Mouse (Mus musculus): ENCODE results near the gene Ube2o. TPM values are rescaled to one million over a fixed set of nuclear protein-coding genes. Genes with fewer than 3 reads are reported as not detected.
A peak's percentile ranks its signal among the peaks of the same experiment; 100 is the strongest.

The Ube2o gene
- polyA plus RNA-seq, 1 experiment from 2014 or later, result 8.8 TPM

- WGBS, result under 1% methylated on average over 30 of the region's 30 CpGs
- Histone ChIP-seq H3K4me1 (replicated peaks) (peaks cover 34% of the 10 kb centered on the region), H3K9me3 (no peaks in the 10 kb centered on the region), H3K9ac (peak overlapping the region; percentile 49), H3K4me2 (replicated peaks) (peak overlapping the region; percentile 95), H3K36me3 (no peaks in the 10 kb centered on the region), H3K27ac (no peak overlapping the region), H3K27me3 (replicated peaks) (peaks cover 35% of the 10 kb centered on the region), H3K4me3 (replicated peaks) (peak overlapping the region; percentile 51)
- peak; percentile 19; the same call in 1 of the 2 replicates for ATAC-seq
Measured at GRCm38 (mm10) chr11:116532262-116532809, 48.9 kb downstream of the Ube2o start.

DNA sequence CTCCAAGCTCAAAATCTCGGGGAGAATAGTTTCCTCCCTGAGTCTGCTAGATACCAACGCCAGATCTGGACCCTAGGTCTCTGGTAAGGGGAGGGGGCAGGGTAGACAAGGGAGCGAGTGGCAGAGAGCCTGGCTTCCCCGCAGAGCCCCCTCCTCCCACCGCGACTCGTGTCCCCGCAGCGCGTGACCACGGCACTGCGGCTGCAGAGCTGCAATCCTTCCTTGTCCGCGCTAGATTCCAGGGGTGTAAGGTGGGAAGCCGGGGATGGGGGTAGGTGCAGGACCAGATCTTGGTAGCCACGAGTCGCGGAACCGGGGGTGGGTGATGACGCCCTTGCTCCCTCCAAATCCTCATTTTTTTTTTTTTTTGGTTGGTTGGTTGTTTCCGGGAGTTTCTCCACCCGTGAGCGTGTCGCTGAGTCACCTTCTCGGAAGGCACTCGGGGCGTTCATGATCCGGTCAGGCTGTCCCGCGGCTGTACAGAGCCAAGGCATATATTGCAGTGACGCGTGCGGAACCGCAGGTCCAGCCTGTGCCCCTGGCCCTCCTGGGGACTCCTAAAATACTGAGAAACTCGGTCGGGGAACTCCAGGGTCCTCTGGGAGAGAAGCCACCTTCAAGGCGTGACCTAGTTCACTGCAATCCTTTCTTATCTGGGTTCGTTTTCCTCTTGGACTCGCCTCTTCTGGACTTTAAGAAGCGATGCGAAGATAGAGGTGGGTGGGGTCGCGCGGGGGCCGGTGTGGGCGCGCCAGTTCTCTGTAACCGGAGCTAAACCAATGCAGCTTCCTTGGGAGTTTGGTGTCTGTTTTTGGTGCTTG is 49.7 kb downstream of the Ube2o start:
- Histone ChIP-seq H3K36me3 (no peaks in the 10 kb centered on the region), H3K9ac (peak overlapping the region; percentile 49; the same call in 1 of the 2 replicates), H3K4me2 (replicated peaks) (peak overlapping the region; percentile 95), H3K4me3 (replicated peaks) (peak overlapping the region; percentile 51), H3K27ac (no peak overlapping the region), H3K9me3 (no peaks in the 10 kb centered on the region), H3K27me3 (replicated peaks) (peaks cover 35% of the 10 kb centered on the region), H3K4me1 (replicated peaks) (peaks cover 34% of the 10 kb centered on the region)
- WGBS, result 2% methylated on average over 48 of the region's 48 CpGs
- ATAC-seq, result no peak

DNA sequence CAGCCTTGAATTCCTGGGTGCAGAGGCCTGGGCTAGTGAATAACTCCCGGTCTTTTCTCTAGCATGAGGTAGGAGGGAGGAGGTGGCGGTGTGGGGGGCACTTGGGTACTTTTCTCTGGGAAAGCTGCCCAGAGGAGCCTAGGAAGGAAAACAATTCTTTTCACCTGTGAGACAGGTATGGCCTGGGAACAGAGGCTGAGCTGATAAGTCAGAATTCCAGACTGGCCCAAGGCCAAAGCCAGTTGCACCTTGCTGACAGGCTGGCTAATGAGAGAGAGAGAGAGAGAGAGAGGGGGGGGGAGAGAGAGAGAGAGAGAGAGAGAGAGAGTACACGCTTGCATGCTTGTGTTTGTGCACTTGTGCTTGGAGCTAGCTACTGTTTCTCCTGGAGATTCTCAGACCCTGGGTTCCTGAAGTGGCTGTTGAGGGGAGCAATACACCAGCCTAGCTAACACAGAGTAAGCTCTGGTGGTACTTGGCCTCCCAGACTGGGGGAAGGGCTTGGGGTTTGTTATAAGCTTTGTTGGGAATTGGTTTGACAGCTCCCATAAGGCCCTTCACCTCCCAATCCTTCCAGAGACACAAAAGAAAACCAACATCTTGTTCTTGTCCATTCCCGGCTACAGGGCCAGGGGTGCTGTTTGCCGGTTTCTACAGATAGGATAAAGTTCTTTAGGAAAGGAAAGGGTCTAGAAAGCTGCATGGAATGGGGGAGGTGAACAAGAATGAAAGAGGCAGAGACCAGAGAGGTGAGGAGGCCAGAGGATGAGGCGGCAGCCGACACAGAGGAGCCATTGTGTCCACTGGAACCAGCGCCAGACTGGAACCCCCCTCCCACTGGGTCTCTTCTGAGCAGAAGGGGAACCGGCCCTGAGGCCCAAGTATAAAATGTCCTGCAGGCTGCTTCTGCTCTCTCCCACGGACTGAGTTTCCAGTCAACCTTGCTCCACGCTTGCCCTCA is 50.8 kb downstream of the Ube2o start, which contains the start of gene Sphk1:
Gene Sphk1, plus strand, starts transcription at position 739 of the 961 bp plus-strand sequence.
- peak within 1 kb of the TSS; percentile 49; the same call in 1 of the 2 replicates for H3K9ac ChIP-seq
- peaks cover 34% of the 10 kb centered on the region for H3K4me1 ChIP-seq (replicated peaks)
- no peaks in the 10 kb centered on the region for H3K9me3 ChIP-seq
- 0 out of 2 replicates have a peak within 1 kb of the TSS, but pooled peaks have one; percentile 17 for H3K27ac ChIP-seq
- H3K27me3 ChIP-seq (replicated peaks), result peaks cover 35% of the 10 kb centered on the region
- H3K4me3 ChIP-seq (replicated peaks), result peak within 1 kb of the TSS; percentile 51
- H3K36me3 ChIP-seq, result no peaks in the 10 kb centered on the region
- H3K4me2 ChIP-seq (replicated peaks), result peak within 1 kb of the TSS; percentile 95
- no peak for ATAC-seq
- 46% methylated on average over 11 of the region's 11 CpGs for WGBS

DNA sequence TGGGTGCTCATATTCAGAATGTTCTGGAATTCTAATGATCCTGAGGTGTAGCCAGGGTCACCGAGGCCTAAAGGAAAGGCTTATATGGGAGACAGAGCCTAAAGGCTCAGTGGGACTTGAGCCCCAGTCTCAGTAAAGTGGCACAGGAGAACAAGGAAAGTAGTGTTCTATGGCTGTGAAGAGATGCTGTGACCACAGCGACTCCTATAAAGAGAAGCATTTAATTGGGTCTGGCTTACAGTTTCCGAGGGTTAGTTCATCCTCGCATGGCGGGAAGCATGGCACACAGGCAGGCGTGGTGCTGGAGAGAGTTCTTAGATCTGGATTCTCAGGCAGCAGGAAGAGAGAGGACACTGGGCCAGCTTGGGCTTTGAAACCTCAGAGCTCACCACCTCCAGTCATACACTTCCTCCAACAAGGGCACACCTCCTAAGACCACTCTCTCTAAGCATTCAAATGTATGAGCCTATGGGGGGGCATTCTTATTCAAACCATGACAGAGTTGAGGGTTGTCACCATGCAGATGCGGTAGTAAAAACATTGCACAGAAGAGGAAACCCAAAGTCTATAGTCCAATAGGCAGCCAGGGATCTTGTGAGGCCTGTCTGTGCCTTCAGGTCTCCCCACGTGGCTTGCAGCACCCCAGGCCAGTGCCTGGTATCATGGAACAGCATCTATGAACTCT is 52.5 kb downstream of the Ube2o start:
- H3K9ac ChIP-seq, result no peak overlapping the region
- H3K27ac ChIP-seq, result no peak overlapping the region
- H3K27me3 ChIP-seq (replicated peaks), result peaks cover 31% of the 10 kb centered on the region
- no peak overlapping the region for H3K4me2 ChIP-seq (replicated peaks)
- no peak for ATAC-seq
- H3K36me3 ChIP-seq, result no peaks in the 10 kb centered on the region
- 80% methylated on average over 8 of the region's 8 CpGs for WGBS
- H3K4me1 ChIP-seq (replicated peaks), result peaks cover 34% of the 10 kb centered on the region
- H3K9me3 ChIP-seq, result no peaks in the 10 kb centered on the region
- no peak overlapping the region for H3K4me3 ChIP-seq (replicated peaks)

DNA sequence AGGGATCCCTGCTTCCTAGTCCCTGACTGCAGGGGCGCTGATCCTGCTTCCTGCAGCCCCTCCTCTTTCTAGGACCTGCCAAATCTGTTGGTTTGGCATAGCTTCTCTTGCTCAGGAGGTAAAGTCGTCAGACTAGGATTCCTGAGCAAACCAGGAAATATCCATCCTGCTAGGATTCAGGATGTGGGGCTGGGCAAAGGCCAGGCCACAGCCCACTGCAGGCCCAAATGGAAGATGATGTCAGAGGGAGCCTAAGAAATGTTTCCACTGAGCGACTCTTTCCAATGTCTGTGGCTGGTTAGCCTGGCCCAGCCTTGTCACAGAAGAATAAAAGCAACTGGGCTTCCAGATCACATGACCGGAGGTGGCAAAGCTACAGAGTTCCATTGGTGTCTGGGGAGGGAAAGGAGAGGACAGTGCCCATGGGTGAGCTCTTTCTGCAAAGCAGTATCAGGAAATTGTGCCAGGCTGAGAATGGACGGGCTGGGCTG is 57.5 kb downstream of the Ube2o start:
- Histone ChIP-seq H3K9ac (no peak overlapping the region; the same call in 1 of the 2 replicates), H3K4me2 (replicated peaks) (no peak overlapping the region), H3K36me3 (no peaks in the 10 kb centered on the region), H3K27me3 (replicated peaks) (no peaks in the 10 kb centered on the region), H3K9me3 (no peaks in the 10 kb centered on the region), H3K4me3 (replicated peaks) (no peak overlapping the region), H3K4me1 (replicated peaks) (peaks cover 12% of the 10 kb centered on the region), H3K27ac (peak overlapping the region; percentile 44)
- peak; percentile 58; the same call in 1 of the 2 replicates for ATAC-seq
- 41% methylated on average over 5 of the region's 5 CpGs for WGBS

DNA sequence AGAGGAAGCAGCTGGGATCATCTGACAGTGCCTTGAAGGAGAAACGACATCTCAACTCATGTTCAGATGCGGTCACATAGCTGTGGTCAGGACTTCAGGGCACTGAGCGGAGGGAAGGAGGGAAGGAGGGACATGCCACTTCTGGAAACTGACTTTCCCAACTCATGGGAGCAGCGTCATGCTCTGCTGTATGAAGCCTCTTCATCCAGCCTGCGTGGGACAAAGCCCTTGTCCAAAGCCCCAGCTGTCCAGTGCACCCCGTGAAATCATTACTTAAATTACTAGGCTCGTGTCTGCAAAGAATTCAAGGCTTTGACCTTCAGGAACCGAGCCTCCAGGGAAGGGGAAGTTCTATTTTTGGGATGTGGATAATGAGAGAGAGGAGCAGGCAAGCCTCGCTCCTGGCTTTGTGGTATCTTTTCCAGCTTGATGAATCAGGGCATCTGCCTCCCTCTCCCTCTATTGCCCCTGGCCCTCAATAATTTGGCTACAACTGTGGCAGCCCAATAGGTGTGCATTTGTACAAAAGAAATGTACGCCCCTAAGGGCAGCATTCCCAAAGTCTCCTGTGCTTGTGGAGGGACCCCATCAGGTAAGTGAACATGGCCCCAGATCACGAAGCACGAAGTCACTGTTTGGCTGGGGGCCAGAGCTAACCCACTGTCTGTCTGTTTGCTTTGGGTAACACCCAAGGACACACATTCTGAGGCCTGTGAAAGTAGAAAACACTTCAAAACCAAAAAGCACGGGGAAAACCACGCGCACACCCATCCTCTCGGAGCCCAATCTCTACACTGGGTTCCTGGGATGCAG is 58.2 kb downstream of the Ube2o start:
- no peak overlapping the region for H3K4me2 ChIP-seq (replicated peaks)
- H3K27me3 ChIP-seq (replicated peaks), result no peaks in the 10 kb centered on the region
- no peaks in the 10 kb centered on the region for H3K9me3 ChIP-seq
- 54% methylated on average over 16 of the region's 16 CpGs for WGBS
- H3K4me3 ChIP-seq (replicated peaks), result no peak overlapping the region
- H3K36me3 ChIP-seq, result no peaks in the 10 kb centered on the region
- peak overlapping the region; percentile 44 for H3K27ac ChIP-seq
- H3K4me1 ChIP-seq (replicated peaks), result peaks cover 18% of the 10 kb centered on the region
- H3K9ac ChIP-seq, result no peak overlapping the region; the same call in 1 of the 2 replicates
- 0 out of 2 replicates have a peak, but pooled peaks have one; percentile 9 for ATAC-seq

- no peak for ATAC-seq
- 68% methylated on average over 3 of the region's 3 CpGs for WGBS
- Histone ChIP-seq H3K4me1 (replicated peaks) (peaks cover 22% of the 10 kb centered on the region), H3K9ac (no peak overlapping the region), H3K4me2 (replicated peaks) (no peak overlapping the region), H3K36me3 (no peaks in the 10 kb centered on the region), H3K27me3 (replicated peaks) (no peaks in the 10 kb centered on the region), H3K27ac (no peak overlapping the region), H3K9me3 (no peaks in the 10 kb centered on the region), H3K4me3 (replicated peaks) (no peak overlapping the region)
Measured at GRCm38 (mm10) chr11:116522046-116522445, 59.2 kb downstream of the Ube2o start.

DNA sequence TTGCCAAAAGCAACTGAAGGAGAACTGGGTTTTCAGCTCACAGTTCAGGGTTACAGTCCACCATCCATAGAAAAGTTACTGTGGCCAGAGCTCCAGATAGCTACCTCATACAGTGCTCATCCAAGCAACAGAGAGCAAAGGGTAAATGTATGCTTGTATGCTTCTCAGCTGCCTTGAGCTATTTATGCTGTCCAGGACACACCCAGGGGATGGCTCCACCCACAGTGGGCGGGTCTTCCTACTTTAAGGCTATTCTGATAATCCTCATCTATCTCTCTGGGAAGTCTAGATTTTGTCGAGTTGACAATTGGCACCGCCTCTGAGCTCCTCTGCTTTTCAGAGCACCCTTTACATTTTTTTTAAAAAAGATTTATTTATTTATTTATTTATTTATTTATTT is 60.1 kb downstream of the Ube2o start:
- WGBS, result 61% methylated on average over 3 of the region's 3 CpGs
- Histone ChIP-seq H3K9ac (no peak overlapping the region), H3K36me3 (no peaks in the 10 kb centered on the region), H3K4me2 (replicated peaks) (no peak overlapping the region), H3K27me3 (replicated peaks) (no peaks in the 10 kb centered on the region), H3K4me3 (replicated peaks) (no peak overlapping the region), H3K9me3 (no peaks in the 10 kb centered on the region), H3K4me1 (replicated peaks) (peaks cover 22% of the 10 kb centered on the region), H3K27ac (no peak overlapping the region)
- no peak for ATAC-seq

- Histone ChIP-seq H3K27ac (peak overlapping the region; percentile 60; the same call in 1 of the 2 replicates), H3K9me3 (no peaks in the 10 kb centered on the region), H3K9ac (no peak overlapping the region), H3K4me3 (replicated peaks) (no peak overlapping the region), H3K27me3 (replicated peaks) (no peaks in the 10 kb centered on the region), H3K4me1 (replicated peaks) (peaks cover 18% of the 10 kb centered on the region), H3K36me3 (no peaks in the 10 kb centered on the region), H3K4me2 (replicated peaks) (no peak overlapping the region)
- peak; percentile 34; the same call in 1 of the 2 replicates for ATAC-seq
- 36% methylated on average over 8 of the region's 8 CpGs for WGBS
Measured at GRCm38 (mm10) chr11:116518482-116518881, 62.8 kb downstream of the Ube2o start.

DNA sequence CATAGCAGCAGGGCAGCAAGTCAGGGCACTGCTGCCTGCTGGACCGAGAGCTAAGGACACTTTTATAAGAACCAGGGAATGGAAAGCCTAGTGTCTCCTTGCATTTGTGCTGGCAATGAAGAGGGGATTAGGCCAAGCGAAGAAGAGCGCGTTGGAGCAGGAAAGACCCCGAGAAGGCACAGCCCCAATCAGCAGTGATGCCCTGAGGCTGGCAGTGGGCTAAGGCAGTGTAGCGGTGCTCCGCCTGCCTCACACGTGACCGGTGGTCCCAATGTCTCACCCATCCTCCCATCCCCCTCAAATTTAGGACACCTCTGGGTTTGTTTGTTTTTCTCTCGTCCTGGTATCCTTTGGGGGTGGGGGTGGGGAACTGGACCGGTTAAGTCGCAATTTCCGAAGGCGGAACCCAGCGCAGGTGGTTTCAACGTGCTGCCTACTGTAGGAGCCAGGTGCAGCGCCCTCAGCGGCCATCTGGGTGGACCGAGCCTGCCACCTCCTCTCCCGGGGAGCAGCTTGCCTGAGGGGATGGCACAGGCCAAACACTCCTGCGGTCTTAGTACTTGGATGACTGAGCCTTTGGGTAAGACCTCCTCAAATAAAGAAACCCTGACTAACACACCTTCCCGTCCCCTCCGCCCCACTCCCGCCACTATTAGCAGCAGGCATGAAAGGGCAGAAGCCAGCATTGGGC is 65.8 kb downstream of the Ube2o start:
- Histone ChIP-seq H3K9ac (no peak overlapping the region), H3K27me3 (replicated peaks) (no peaks in the 10 kb centered on the region), H3K4me1 (replicated peaks) (peaks cover 12% of the 10 kb centered on the region), H3K4me2 (replicated peaks) (peak overlapping the region; percentile 19; the same call in 1 of the 2 replicates), H3K27ac (no peak overlapping the region), H3K9me3 (no peaks in the 10 kb centered on the region), H3K36me3 (no peaks in the 10 kb centered on the region), H3K4me3 (replicated peaks) (no peak overlapping the region)
- 23% methylated on average over 24 of the region's 24 CpGs for whole genome bisulfite sequencing
- ATAC-seq, result no peak
